Mouse (Mus musculus) ES-CJ7 (cell line): ENCODE results near the gene Alkbh2.

ENCODE experiments used
- DNase-seq: peaks from one replicate; pipeline ENCODE4 v3.0.0; 2011; ENCODE audit warnings: low read depth, low spot score

Gene Alkbh2

GRCm38 (mm10) chr5:114127374-114128349 lies at the start of gene Alkbh2:
Gene Alkbh2 (minus strand): TSS chr5:114128218.
- DNase-seq, result peak; percentile 87

- peak; percentile 80 for DNase-seq
Observed at GRCm38 (mm10) chr5:114176548-114177400, 48.8 kb upstream of the Alkbh2 start.

GRCm38 (mm10) chr5:114175596-114176171 lies 47.7 kb upstream of the Alkbh2 start:
- peak; percentile 99 for DNase-seq

GRCm38 (mm10) chr5:114174639-114175038 lies 46.6 kb upstream of the Alkbh2 start:
- peak; percentile 97 for DNase-seq

DNA sequence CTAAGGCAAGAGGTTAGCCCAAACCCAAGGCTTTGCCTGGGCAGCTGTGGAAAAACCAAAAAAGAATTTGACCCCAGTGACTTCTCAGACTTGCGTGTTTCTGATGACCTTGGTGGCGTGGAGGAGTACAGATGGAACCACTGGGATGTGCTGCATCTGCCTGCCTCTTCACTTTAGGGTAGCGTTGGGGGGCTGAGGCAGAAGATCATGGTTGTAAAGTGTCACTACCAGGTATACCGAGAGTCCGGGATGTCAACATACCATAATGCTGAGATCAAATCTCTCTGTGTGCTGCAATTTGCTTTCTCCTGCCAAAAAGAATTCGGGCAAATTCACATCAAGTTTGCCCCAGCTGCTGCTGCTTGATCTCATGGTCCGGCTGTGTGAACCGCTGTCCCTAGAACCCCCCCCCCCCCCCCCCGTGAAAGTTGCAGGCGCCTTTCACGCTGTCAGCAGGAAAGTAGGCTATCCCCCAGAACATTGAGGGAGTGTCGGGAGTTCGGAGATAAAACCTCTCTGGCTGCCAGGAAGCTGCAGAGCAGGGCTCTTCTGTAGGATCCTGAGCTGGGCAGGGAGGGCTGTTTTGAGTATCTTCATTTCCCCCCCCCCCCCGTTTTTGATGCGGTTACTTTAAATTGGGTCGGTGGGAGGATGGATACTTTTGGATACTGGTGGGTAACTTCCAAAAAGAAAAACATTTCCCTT lies 46.0 kb upstream of the Alkbh2 start:
- DNase-seq, result no peak

GRCm38 (mm10) chr5:114173458-114173857 lies 45.4 kb upstream of the Alkbh2 start:
- no peak for DNase-seq

- DNase-seq, result no peak
Observed at GRCm38 (mm10) chr5:114172936-114173335, 44.9 kb upstream of the Alkbh2 start.

GRCm38 (mm10) chr5:114170345-114170744 lies 42.3 kb upstream of the Alkbh2 start:
- DNase-seq, result no peak

DNA sequence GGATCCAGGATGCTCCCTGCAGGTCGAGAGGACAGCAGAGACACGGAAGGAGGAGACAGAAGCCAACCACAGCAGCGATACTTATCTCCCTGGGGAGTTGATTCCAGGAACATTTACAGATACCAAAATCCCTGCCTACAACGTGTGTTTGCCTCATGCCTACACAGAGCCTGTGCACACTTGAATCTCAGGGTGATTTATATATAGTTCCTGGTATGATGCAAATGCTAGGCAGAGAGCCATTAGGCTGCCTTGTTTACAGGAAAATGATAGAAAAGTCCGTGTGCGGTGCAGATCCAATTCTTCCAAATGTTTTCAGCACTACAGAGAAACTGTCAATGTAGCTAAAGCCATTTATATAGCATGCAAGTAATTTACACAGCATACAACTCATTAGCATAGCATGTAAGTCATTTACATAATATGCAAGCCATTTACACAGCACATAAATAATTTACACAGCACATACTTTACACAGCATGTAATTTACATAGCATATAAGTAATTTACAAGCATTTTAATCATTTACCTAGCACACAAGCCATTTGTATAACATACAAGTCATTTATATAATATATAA lies 35.2 kb upstream of the Alkbh2 start:
- no peak for DNase-seq

- DNase-seq, result peak; percentile 75
Observed at GRCm38 (mm10) chr5:114162106-114162815, 34.2 kb upstream of the Alkbh2 start.

DNA sequence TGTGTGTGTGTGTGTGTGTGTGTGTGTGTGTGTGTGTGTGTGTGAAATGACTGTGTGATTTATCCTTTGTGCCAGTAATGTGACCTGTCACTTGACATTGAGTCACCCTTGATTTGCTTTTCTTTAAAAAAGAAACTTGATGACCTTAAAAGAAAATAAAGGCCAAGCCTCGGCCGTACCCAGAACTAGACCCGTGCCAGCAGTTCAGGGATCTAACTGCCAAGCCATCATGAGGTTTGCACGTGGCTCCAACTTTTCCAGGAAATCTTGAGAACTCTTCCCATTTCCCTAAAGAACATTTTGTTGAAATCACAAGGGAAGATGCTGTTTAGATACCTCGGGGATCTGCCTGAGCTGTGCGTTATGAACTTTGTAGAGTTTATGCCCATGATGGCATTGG lies 33.4 kb upstream of the Alkbh2 start:
- no peak for DNase-seq

DNA sequence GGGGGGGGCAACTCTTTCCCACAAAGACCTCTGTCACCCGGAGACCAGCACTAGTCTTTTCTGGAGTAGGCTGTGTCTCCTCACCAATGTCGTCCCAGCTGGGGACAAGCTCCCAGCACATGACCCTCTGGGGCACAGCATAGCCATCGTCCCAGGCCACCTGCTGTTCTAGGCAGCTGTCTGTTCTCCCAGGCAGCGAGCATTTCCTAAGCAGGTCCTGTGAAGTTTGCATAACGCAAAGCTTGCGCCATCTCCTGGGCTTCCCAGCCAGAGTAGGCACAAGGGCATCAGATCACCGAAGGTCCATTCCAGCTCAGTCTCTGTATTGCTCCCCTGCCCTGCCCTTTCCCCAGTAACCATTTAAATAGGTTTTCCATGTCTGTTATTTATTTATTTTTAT lies 29.2 kb upstream of the Alkbh2 start:
- DNase-seq, result no peak

- no peak for DNase-seq
Observed at GRCm38 (mm10) chr5:114155168-114155933, 27.3 kb upstream of the Alkbh2 start.

DNA sequence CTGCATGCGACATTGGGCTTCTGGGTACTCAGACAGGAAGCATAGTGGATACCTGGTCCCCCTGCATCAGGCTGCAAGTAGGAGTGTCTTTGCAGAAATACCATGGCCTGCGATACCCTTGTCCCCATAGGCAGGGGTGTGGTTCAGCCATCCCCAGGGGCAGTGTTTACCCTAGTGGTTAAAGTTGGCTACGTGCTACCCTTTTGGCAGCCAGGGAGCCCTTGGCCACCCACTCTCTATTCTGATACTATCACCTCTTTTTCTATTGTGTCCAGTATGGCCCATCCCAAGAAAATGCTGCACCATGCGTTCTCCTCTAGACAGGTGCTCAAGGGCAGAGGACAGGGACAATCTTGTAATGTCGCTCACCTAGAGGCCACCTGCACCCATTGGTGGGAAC lies 26.7 kb upstream of the Alkbh2 start:
- no peak for DNase-seq

DNA sequence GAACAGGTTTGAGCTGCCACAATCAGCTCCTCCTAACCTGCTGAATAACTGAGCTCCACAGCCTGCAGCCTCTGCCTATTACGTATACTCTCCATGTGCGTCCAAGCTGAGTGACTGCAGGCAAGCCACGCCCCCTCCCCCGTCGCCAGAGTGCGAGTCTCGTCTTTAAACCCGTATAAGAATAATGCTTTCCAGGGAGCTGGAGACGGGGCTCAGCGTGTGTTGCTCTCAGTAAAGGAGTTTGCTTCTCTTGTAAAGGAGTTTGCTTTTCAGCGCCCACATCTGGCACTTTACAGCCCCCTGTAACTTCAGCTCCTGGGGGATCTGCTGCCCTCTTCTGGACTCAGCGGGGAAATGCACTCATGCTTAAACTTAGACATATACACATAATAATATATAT lies 25.5 kb upstream of the Alkbh2 start:
- DNase-seq, result peak; percentile 87

GRCm38 (mm10) chr5:114152359-114153092 lies 24.5 kb upstream of the Alkbh2 start:
- no peak for DNase-seq

DNA sequence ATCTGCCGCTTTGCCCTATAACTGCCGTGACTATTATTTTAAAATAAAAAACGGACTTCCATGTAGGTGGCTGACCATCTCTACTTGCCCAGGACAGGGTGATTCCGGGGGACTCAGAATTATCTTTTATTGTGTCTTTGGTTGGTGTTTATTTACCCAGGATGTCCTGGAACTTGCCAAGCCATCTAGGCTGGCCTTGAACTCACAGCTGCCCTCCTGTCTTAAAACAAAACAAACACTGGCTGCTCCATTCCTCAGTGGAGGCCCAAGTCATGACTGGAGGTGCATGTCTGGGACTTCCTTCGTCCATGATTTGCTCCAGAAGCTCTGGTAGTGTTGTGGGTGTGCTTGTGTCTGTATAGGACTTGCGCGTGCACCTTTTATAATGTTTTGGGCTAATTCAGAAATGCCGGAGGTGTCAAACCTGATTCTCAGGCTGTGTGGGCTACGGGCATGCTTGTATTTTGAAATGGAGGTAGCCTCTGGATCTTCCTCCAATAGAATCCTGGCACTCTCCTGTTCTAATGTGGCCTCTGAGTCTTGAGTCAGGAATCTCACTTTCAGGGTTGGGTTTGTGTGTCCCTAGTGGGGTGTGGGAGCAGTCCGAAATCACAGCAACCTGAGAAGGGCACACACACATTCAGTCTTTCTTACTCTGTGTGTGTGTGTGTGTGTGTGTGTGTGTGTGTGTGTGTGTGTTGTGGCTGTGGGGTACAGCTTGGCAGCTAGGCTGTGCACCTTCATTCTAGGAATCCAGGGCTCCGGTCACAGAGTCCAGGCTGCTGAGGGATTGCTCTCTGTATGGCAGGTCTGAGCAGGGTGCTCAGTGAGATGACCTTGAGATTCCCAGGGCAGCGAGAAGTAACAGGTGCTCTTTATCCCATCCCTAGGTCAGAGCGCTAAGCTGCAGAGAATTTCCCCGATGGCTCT lies 19.3 kb upstream of the Alkbh2 start:
- DNase-seq, result peak; percentile 38
